Mouse (Mus musculus) left cerebral cortex, adult 11 months (tissue): ENCODE results near the gene Pacsin1.
"Not testable (repeated sequence)": the region's sequence is repeated elsewhere in the genome, so short reads cannot be mapped to it uniquely, and the experiment has no call there.

ENCODE experiments used
- DNase-seq: peaks from one replicate; pipeline ENCODE4 v3.0.0; 2022; ENCODE audit warnings: low spot score

Pacsin1 gene

DNA sequence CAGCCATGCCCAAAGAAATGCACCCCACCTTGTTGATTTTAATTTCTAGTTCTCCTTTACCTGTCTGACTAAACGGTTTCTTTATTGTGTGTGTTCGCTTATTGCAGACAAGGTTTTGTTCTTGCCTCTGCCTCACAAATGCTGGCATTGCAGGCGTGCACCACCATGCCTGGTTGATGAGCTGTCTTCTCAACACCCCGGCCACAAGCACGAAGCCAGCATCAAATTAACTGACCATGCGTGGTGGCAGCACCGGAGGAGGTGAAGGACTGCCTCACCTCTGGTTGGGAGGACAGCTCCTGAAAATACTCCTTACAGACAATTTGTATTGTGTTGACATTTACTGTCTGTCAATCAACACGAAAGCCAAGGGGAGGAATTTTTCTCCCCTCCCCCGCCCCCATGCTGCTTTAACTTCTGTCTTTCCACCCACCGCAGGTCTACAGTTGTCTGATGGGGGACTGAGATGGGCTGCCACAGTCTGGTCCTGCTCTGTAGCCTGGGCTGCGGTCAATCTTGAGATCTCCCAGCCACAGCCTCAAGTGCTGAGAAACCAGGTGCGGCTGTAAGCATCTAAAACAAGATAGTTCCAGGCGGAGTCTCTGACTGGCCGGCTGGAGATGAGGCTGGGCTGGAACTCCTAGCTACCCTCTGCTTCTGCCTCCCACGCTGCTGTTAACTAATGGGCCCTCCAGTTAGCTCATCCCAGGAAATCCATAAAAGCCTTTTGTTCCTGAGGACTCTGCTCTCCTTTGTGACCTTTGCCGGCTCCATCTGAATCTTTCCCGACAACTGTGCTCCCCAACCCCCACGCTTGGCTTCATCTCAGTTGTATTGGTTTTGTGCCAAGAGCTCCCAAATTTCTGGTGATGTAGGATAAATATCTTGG lies 18.9 kb upstream of the Pacsin1 start, which contains the start of gene Rps10:
TSS of gene Rps10 (minus strand) at position 538 of the 889 bp plus-strand sequence.
- DNase-seq: no peak

DNA sequence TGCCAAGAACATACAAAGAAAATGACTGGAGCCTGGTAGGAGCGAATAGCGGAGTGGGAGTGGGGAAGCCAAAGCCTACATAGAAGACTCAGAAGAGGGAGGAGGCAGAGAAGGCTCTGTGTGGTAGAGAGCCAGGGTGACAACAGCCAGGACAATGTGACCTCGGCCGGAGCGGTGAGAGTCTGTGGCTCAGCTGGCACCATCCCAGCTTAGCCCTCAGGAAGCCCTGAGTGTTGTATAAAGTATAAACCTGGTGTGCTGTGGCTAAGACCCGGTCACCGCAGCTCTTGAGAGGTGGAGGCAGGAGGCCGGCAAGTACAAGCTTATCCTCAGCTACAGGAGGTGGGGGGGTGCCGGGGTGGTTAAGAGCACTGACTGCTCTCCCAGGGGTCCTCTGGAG lies 18.0 kb upstream of the Pacsin1 start:
- no peak for DNase-seq

DNA sequence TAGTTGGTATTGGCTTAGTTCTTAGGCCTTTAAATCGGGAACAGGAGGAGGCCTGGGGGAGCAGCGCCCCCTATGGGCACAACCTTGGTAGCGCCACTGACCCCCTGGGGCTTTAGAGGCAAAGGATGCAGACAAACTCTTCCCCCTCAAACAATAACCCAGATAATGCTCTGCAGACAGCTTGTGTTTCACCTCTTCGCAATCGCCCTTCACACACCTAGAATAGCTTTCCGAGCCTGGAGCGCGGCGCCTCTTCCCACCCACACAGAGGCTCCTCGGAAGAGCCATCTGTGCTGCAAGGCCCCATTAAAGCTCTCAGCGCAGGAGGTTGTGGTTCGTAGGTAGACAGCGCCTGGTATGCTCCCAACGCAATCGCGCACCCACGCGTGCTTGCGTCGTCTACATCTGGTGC lies 16.4 kb upstream of the Pacsin1 start:
- DNase-seq: peak; percentile 78

DNA sequence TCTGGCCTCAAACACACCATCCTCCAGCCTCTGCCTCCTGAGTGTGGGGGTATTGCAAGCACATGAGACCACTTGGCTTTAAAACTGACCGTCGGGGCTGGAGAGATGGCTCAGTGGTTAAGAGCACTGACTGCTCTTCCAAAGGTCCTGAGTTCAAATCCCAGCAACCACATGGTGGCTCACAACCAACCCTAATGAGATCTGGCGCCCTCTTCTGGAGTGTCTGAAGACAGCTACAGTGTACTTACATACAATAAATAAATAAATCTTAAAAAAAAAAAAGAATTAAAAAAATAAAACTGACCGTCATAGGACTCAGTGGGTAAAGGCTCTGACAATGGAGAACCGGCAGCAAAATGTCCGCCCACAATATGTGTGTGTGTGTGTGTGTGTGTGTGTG lies 15.5 kb upstream of the Pacsin1 start:
- not testable (repeated sequence) for DNase-seq

DNA sequence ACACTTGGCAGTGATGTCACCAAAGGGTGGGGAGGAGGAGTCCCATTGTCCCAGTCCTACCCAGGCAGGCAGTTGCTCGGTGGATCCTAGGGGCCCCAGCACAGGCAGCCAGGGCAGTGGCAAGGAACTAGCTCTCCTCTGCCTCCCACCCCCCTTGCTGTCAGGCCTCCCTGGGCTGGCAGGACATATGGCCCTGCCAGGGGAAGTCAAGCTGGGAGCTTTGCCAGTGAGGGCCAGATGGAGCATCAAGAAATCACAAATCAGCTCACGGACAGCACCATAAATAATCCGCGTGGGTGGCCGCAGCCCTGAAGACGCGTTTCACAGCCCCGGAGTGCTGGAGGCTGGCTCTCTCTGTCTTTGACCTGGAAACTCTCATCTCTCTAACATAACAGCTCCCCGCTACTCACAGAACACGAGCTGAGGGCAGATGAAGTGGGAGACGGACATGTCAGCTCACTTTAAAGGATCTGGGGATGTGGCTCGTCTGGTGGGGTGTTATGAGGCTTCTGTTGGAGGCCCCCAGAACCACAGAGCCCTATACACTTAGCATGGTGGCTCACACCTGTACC lies 12.7 kb upstream of the Pacsin1 start:
- DNase-seq: peak; percentile 81

DNA sequence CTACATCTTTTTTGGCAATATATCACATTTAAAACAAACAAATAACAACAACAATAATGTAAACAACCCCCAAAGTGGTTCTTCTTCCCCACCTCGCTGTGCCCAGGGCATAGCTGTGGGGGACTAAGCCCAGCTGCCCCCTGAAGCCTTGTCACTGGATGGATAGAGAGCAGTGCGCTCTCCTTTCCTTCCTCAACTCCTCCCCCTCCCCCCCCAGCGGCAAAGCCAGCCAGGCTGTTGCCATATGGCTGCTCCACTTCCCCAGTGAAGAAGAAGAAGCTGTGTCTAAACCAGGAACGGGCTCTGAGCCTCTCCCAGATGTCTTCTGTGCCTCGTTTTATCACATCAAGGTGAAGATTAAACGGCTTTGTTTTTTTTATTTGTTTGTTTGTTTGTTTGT lies 12.2 kb upstream of the Pacsin1 start:
- DNase-seq: no peak

DNA sequence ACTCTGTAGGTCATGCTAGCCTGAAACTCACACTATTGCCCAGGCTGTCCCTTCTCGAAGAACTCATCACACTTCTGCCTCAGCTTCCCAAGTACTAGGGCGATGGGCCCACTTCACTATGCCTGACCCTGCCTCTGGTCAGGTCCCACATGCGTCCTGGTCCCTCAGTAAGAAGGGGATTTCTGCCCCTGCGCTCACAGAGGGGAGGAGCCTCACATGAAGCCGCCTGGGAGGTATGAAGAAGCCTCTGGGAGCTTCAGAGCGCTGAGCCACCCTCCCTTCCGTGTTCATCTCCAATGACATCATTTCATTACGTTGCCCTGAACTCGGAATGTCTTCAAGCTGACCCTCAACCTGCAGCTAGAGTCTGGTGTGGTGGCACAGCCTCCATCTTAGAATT lies 11.6 kb upstream of the Pacsin1 start:
- no peak for DNase-seq

DNA sequence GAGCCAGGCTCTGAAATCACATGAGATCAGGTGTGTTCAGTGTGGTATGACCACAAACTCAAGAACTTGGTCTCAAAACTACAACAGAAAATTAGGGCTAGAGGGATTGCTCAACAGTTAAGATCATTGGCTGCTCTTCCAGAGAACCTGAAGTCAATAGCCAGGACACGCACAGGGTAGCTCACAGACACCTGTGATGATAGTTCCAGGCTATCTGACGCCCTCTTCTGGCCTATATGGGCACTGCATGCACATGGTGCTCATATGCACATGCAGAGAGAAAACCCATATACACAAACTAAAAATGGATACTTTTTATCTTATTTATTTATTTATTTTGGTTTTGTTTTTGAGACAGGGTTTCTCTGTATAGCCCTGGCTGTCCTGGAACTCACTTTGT lies 10.7 kb upstream of the Pacsin1 start:
- DNase-seq: no peak

DNA sequence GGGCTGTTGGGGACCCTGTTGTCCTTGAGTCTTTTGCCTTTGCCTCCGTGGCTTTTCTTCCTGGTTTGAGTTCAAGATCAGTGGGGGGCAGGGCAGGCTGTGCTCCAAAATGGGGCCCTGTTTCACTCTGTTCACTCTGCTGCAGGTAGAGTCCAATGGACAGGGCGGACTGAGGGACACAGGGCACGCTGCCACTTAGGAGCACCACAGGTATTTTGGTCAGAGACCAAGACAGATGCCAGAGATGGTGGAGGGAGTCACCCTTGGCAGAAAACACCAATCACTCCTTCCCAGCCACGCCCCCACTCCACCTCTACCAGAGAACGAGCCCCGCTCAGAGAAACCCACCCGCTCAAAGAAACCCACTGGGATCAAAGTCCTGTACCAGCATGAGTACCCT lies 9.5 kb upstream of the Pacsin1 start:
- DNase-seq: no peak

DNA sequence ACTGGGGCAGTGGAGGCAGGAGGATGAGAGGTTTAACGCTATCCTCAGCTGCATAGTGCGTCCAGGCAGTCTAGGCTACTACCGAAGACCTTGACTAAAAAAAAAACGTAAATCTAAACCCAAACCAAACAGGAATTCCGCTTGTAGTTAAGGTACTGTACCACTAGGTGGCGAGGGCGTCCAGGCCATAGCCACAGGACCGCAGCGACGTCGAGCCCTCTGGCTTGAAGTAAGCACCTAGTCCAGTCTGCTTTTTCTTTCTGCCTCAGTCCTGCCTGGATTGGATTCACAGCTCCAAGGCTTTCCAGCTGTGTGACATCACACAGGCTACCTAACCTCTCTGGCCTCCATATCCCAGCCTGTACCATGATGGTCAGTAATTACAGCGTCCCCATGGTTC lies 5.1 kb upstream of the Pacsin1 start:
- DNase-seq: no peak

DNA sequence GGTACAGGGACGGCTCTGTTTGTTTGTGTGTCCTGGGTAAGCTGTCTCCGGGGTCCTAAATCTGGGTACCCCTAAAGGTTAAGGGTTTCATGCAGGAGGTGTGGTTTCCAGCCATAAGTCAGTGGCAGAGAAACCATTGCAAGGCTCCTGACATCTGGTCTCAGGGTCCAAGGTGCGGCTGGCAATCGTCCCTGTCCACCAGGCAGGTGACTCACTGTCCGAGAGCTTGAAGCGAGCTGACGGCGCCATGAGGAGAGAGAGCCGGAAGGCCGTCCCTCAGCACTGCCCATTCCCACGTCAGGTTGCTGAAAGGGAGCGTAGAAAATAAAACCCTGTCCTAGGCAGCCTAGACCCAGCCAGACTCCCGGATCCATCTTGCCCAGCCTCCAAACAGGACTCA lies 4.7 kb upstream of the Pacsin1 start:
- no peak for DNase-seq

DNA sequence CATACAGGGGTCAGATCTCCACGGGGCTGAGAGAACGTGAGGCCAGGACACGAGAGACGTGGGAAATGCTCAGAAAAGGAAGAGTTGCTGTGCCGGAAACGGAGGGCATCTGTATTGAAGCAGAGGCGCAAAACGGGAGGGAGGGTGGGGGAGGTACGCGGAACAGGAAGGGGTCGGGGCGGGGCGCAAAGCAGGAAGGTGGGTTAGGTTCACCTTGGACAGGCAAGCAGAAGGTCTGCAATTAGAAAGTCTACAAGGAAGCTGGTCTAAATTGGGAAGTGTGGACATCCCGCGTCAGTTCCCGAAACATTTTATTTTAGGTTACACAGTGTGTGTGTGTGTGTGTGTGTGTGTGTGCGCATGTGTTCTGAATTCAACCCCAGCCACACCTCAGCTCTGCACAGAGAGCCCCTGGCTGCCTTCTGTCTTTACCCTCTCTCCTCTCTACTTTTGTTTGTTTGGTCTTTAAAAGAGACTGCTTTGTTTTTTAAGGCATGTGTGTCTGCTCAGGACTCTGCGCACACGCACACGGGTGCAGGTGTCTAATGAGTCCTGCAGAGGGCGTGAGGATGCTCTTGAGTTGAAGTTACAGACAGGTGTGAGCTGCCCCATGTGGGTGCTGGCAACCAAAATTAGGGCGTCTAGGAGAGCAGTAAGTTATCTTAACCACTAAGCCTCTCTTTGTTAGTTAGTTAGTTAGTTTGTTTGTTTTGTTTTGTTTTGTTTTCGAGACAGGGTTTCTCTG lies 3.1 kb upstream of the Pacsin1 start:
- DNase-seq: no peak

DNA sequence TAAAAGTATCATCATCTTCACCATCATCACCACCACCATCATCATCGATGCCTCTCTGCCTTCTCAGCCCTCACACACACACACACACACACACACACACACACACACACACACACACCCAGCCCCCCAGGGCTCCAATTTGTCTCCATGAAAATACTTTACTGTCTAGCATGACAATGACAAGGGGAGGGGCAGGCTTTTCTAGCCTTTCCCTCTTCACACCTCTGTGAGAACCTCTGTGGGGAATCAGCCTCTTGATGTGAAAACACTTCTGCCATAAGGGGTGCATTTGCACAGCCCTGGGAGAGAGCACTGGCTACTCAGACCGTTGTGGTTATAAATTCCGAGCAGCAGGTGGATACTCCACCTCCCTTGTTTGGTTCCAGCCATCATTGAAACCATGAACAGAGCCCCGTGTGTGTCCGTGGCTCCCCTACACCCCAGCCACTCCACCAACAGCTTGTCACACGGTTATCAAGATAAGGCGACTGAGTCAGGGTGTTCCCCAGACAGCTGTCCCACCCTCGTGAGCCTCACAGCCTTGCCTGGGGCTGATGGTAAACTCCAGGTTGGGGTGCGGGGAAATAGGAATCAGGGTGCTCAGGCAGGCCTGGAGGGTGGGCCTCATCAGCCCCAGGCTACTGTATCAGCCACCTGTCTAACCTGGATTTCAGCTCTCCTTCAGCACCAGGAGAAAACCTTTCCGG lies 1.9 kb upstream of the Pacsin1 start:
- DNase-seq: no peak

DNA sequence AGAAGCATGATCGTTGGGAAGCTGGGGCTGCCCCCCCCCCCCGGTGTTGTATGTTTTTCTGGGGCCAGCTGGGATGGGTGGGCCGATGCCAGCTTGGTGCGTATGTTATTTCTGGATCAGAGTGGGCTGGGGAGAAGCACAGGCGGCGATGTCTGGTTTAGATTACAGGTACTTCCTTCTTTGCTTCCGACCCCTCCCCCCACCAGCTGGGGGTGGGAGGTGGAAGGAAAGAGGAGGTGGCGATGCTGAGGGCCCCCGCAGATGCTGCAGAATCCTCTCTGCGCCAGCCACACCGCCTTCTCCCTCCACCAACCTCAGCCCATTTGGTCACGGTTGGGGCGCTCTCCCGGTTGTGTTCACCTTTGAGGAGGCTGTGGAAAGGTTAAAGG lies 696 bp downstream of the Pacsin1 start:
- peak; percentile 61 for DNase-seq

DNA sequence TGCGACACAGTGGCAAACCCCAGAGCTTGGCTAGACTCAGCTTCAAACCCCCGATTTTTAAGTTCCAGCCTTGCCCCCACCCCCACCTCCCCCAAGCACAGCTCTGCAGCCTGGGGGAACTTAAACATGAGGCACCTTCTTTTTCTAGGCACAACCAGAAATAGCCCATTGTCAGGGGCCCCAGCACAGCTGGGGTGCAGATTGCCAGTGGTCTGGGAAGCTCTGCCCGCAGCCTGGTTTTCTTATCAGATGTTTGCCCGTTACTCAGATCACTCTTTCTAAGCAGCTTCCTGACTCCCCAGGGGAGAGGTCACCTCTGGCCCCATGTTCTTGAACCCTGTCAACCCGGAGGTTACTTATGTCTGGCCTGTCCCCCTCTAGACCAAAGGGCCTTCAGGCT lies 1.1 kb downstream of the Pacsin1 start:
- no peak for DNase-seq

DNA sequence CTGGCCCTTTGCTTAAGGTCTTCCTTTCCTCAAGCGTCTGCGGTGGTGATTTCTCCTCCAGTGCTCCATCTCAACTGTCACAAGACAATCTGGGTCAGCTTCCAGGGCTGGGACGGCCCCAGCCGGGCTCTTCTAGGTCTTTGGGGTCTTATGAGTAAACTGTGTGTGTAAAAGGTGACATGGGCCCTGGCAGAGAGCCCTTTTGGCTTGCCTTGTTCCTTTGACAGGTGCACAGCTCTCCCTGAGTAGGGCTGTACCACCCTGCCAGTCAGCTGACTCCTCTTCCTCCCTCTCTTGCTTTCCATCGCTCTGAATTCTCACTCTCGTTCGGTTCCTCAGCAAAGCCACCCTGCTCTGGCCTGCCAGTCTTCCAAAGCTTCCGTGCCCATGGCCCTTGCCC lies 1.8 kb downstream of the Pacsin1 start:
- no peak for DNase-seq

DNA sequence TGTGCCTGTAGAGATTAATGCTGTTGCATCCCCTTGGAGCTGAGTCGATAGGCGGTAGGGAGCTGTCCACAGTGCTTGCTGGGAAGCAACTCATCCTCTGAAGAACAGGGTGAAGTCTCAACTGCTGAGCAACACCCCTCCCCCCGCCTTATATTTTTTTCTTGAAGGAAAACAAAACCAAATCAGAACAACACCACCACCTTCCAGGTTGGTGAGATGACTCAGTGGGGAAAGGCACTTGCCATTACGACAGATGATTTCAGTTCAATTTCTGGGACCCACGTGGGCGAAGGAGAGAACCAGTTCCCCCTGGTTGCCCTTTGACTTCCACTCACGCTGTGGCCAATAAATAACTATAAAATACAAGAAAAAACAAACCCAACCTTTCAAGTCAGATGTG lies 3.5 kb downstream of the Pacsin1 start:
- DNase-seq: no peak

DNA sequence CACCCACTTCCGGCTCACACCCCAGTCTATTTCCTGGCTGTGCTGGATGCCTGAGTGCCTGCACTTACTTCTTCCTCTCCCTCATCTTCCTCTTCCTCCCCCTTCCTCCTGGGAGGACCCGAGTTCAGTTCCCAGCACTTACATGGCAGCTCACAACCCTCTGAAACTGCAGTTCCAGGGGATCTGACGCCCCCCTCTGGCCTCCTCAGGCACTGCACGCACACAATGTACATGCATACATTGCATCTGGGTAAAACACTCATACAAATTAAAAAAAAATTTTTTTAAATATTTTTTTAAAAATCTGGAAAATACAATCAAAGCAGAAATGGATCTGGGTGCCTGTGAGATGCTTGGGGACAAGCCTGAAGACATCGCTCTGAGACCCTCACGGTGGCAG lies 16.4 kb downstream of the Pacsin1 start:
- no peak for DNase-seq

DNA sequence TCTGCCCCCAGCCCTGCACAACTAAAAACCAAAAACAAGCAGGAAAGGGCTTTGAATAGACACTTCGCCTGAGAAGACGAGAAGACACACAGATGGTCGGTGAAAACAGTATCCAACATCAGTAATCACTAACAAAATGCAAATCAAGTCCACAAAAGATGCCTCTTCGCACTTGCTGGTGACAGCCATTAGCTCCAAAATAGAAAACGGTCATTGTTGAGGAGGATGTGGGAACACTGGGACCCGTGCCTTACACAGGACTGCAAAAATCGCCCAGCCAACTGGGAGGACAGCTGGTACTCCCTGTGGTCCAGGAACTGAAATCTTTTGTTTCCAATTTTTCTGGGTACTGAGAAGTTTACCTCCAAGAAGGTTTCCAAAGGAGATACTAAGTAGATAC lies 18.6 kb downstream of the Pacsin1 start:
- DNase-seq: no peak

DNA sequence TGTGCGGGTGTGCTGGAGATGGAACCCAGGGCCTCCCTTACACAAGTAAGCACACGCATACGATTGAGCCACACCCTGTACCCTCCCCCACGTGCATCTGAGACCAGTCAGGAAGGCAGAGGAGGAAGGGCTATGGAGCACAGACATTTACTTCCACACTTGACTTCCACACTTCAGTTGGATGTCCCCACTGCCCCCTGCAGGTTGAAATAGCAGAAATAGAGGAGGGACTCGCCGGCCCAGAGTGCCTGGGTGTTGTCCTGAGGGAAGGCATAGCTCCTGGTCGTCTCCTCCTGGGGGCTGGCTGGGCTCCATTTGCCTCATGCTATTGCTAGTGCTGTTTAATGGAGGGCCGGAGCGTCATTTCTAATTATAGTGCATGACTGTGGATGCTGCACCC lies 20.1 kb downstream of the Pacsin1 start:
- no peak for DNase-seq

DNA sequence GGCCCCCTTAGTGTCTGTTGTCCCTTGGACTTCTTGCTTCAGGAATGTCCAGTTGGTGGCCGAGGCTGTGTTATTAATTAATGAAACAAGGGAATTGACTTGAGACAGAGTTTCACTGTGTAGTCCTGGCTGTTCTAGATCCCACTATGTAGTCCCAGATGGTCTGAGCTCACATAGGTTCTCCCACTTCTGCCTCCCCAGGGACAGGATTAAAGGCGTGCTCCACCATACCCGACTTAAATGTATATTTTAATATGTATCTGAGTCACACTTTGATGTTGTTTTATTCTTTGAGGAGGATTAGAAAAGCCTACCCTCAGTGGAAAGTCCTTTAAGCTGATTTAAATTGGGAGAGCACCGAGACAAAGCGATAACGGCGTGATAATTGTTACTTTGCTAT lies 21.0 kb downstream of the Pacsin1 start:
- no peak for DNase-seq

DNA sequence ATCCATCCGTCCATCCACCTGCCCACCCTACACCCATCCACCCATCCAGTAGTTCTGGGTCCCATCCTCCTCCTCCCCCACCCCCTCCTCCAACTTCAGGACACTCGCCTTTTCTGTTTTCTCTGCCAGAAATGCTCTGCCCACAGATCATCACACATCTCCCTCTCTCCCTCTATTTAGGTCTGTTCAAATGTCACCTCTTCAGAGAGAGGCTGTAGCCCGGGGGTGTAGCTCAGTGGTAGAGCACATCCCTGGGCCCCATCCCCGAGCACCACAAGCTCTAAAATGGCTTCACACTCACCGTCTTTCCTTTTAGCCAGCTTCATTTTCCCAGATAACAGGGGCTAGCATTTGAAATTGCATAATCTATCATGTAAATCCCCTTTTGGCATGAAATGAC lies 22.4 kb downstream of the Pacsin1 start:
- DNase-seq: no peak
